Comparison of ENCODE assay signal across 23 mouse cellular contexts in the genomic region with DNA sequence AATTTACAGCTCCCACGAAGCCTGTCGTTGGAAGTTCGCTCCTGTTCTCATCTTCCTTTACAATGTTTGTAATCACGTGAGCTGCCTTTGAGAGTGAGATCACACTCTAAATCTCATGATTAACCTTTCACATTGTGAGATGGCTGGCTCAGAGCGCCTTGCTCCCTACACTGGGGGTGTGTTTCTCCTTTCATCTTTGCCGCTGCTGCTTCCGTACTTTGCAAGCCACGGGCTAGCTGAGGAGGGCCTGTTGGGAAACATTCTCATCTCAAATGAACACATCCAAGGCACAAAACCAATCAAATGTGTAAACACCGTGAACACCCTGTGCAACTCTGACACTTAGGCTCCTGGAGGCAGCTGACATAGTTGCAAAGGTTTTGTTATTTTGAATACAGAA. TPM values are rescaled to one million over a fixed set of nuclear protein-coding genes. Genes with fewer than 3 reads are reported as not detected.
DNase-seq lines count a peak whose midpoint lies in the region; ATAC-seq lines count a peak whose summit lies in the region.
"Had no signal": no experiment of that assay in that cellular context is flagged by ENCODE, and none has a peak within 500 bp of the region (broad histone marks: within the 10 kb centered on the region; RNA-seq: fewer than 3 reads in every experiment).

No protein-coding gene starts in this region.

- H3K36me3 ChIP-seq in intestine, embryonic 14.5 days (ENCODE audit: control insufficient read depth, insufficient read depth, low read length) = no peaks in the 10 kb centered on the region
- no peaks in the 10 kb centered on the region for H3K36me3 ChIP-seq in intestine, embryonic 16.5 days (ENCODE audit: control insufficient read depth, insufficient read depth, low read length)
- H3K36me3 ChIP-seq: embryonic facial prominence, embryonic 15.5 days; heart, embryonic 13.5 days had no signal

- H3K9me3 ChIP-seq in intestine, embryonic 14.5 days (ENCODE audit: control insufficient read depth, low read length) = no peaks in the 10 kb centered on the region
- no peaks in the 10 kb centered on the region for H3K9me3 ChIP-seq in intestine, embryonic 16.5 days (ENCODE audit: control insufficient read depth, low read length)
- H3K9me3 ChIP-seq: embryonic facial prominence, embryonic 15.5 days; heart, embryonic 13.5 days had no signal

- peaks cover 62% of the 10 kb centered on the region for H3K27me3 ChIP-seq in intestine, embryonic 14.5 days (replicated peaks; ENCODE audit: control insufficient read depth, insufficient read depth, low read length)
- H3K27me3 ChIP-seq in intestine, embryonic 16.5 days (replicated peaks; ENCODE audit: control insufficient read depth, insufficient read depth, low read length) = peaks cover 49% of the 10 kb centered on the region

- H3K4me3 ChIP-seq in intestine, embryonic 14.5 days (ENCODE audit: low read depth, low read length) = no peak overlapping the region
- H3K4me3 ChIP-seq in intestine, embryonic 16.5 days (ENCODE audit: low read length) = no peak overlapping the region
- H3K4me3 ChIP-seq: embryonic facial prominence, embryonic 15.5 days; heart, embryonic 13.5 days had no signal

- H3K4me1 ChIP-seq in intestine, embryonic 14.5 days (replicated peaks; ENCODE audit: control insufficient read depth, insufficient read depth, low read length) = no peaks in the 10 kb centered on the region
- no peaks in the 10 kb centered on the region for H3K4me1 ChIP-seq in intestine, embryonic 16.5 days (ENCODE audit: control insufficient read depth, insufficient read depth, low read length)
- H3K4me1 ChIP-seq: heart, embryonic 13.5 days had no signal

- H3K9ac ChIP-seq in intestine, embryonic 14.5 days (ENCODE audit: low read length) = no peak overlapping the region
- no peak overlapping the region for H3K9ac ChIP-seq in intestine, embryonic 16.5 days (ENCODE audit: low read depth, low read length)
- H3K9ac ChIP-seq: embryonic facial prominence, embryonic 15.5 days; heart, embryonic 13.5 days; liver, embryonic 14.5 days had no signal

- ATAC-seq in CD4-positive, CD25-positive, alpha-beta regulatory T cell, adult 4 months = no peak
- ATAC-seq in intestine, embryonic 14.5 days (replicated peaks; ENCODE audit: low FRiP score, low TSS enrichment, low read depth) = no peak
- no peak for ATAC-seq in intestine, embryonic 16.5 days
- ATAC-seq: intestine, postnatal 0 days; Patski had no signal

- H3K4me2 ChIP-seq in intestine, embryonic 14.5 days (ENCODE audit: low read length) = no peak overlapping the region
- H3K4me2 ChIP-seq in intestine, embryonic 16.5 days (ENCODE audit: low read depth, low read length) = no peak overlapping the region
- H3K4me2 ChIP-seq: embryonic facial prominence, embryonic 15.5 days; heart, embryonic 13.5 days had no signal

- H3K27ac ChIP-seq in intestine, embryonic 14.5 days (ENCODE audit: low read depth) = no peak overlapping the region
- no peak overlapping the region for H3K27ac ChIP-seq in intestine, embryonic 16.5 days (ENCODE audit: low read length)
- H3K27ac ChIP-seq: embryonic facial prominence, embryonic 15.5 days; heart, embryonic 13.5 days; liver, embryonic 14.5 days had no signal

- DNase-seq in CD4-positive, CD25-positive, alpha-beta regulatory T cell, adult 2 months (ENCODE audit: low read depth, low spot score) = peak; percentile 2
- DNase-seq in intestine, embryonic 14.5 days (ENCODE audit: low spot score) = peak; percentile 61
- DNase-seq in thymus, postnatal 4 days = peak; percentile 16
- DNase-seq in thymus, postnatal 0 days (ENCODE audit: low spot score) = no peak
- no peak for DNase-seq in layer of hippocampus, adult 11-12 months (ENCODE audit: low spot score)
- DNase-seq in adrenal gland, postnatal 14 days = no peak
- DNase-seq: cerebellum, adult 11 months; cerebellum, postnatal 36 days; gastrocnemius, postnatal 25 days; kidney, postnatal 10 days; lung, postnatal 10 days; spleen, adult 18-20 months; thymus, postnatal 14 days had no signal

- 4% methylated on average over 9 of the region's 9 CpGs for WGBS in intestine, embryonic 14.5 days
- 4% methylated on average over 9 of the region's 9 CpGs for WGBS in intestine, embryonic 16.5 days

RNA-seq across cellular contexts. Expression of a gene that starts 40.5 kb away (rescaled TPM):
- not detected for polyA plus RNA-seq in CD4-positive, CD25-positive, alpha-beta regulatory T cell, adult 4 months (2017; shearing (Covaris generic))
- polyA plus RNA-seq in intestine, embryonic 14.5 days (2014; fragmentation: Nextera tagmentation; extraction: Ambion mirVana) = not detected in 2 replicates
- polyA plus RNA-seq in intestine, embryonic 16.5 days (2015; fragmentation: Nextera tagmentation; extraction: Ambion mirVana) = 0.06 TPM in 1 of 2 replicates, not detected in the other
- 0.05 TPM in 1 of 2 replicates, not detected in the other for polyA plus RNA-seq in thymus, postnatal 0 days (2015; fragmentation: Nextera tagmentation; extraction: Ambion mirVana)
- total RNA-seq in adrenal gland, postnatal 14 days (2021) = not detected in 2 replicates
- total RNA-seq: gastrocnemius, postnatal 25 days; hematopoietic stem cell, adult 5-6 weeks; layer of hippocampus, postnatal 14 days; left cerebral cortex, postnatal 25 days had no signal
- polyA plus RNA-seq: heart, embryonic 13.5 days; intestine, postnatal 0 days; liver, embryonic 14.5 days; Patski had no signal

Comparison
In these comparisons a context has a peak if more than half of its experiments do, and no peak if none do; other contexts are left out.
1. DNase-seq: peak in CD4-positive, CD25-positive, alpha-beta regulatory T cell, adult 2 months (single experiment), intestine, embryonic 14.5 days (single experiment) and thymus, postnatal 4 days (single experiment); none in thymus, postnatal 0 days (single experiment), layer of hippocampus, adult 11-12 months (single experiment) and adrenal gland, postnatal 14 days (single experiment).